Mouse (Mus musculus) 3134 (cell line): ENCODE results near the gene Slc41a1.

Experiments used
- DNase-seq: peaks from one replicate; pipeline ENCODE4 v3.0.0-alpha.2; 2011; ENCODE audit warnings: low spot score; ENCODE audit not compliant: insufficient read length; ENCODE audit errors: extremely low read depth

Gene Slc41a1

DNA sequence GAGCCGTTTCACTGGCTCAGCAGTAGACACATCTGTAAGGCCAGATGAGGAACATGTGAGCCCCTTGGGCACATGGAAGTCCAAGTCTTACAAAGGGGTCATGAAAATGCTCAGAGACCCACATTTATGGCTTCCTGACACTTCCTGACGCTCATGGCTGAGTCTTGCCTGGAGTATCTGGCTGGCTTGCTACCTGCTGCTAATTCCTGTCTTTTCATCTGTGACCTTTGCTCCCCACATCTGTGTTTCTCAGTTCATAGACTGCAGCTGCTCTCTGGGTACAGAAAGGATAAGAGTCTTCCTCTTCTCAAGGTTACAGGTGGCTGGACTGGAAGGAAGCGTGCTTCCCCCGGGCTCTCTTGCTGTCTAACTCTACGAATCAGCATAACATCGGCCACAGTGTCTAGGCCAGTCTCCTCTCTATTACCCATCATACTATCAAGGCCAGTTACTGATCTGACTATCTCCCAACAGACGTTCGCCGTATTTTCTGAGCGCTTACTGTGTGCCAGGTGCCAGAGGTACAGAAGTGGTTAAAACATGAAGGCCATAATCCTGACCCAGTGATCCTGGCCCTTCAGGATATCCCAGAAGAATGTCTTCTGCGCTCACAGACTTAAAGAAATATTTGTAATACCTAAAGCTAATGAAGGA lies 2.6 kb upstream of the Slc41a1 start:
- no peak for DNase-seq

DNA sequence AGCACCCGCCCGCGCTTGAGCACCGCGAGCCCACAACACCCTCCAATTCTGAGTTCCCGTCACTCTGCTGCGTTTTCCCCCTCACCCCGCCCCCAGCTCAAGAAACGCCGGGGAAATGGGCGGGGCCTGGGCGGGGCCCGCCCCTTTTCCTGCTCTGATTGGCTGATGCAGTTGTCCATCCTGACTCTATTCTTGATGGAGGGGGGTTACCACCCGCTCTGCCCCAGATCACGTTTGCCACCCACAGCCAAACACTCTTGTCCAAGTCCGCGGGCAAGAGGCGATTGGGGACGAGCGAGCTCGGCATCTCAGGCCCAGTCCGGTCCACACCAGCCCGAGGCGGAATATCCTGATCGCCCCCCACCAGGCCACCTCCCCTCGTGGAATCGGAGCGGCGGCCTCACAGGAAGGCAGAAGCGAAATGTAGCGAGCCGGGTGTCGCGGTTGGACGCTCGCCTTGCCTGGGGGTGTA lies 530 bp downstream of the Slc41a1 start:
- peak; percentile 97 for DNase-seq

DNA sequence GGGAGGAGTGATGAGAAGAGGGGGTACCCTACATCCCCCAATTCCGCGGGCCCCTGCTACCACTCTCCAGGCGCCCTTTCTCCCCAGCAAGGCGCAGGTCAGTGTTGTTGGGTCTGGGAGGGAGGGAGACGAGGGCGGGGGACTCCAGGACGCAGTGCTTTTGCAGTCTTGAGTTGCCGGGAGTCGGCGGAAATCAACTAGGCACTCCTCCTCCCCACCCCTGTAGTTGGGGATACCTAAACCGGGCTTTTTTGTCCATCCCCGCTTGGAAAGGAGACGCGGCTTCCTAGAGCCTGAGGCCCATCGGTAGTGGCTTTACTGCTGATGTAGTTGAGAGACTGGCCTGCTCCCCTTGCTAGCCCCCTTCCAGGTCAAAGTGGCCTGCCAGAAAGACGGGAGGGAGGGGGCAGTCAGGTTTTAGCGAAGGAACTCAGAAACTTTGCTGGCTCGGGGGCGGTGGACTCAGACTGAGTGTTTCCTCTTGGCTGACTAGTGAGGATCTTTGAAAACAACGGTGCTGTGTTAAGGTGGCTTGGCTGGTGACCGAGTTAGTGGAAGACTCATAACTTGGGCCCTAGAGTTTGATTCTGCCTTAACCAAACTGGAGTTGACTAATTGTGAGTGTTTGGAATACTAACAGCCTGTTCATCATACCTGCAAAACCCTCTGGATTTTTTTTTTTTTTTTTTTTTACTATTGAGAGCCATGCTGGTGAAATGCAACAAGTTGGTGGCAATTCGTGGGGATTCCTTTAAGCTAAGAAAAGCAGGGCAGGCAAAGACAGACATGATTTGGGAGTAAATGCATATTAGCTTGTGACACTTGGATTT lies 1.2 kb downstream of the Slc41a1 start:
- DNase-seq, result no peak

DNA sequence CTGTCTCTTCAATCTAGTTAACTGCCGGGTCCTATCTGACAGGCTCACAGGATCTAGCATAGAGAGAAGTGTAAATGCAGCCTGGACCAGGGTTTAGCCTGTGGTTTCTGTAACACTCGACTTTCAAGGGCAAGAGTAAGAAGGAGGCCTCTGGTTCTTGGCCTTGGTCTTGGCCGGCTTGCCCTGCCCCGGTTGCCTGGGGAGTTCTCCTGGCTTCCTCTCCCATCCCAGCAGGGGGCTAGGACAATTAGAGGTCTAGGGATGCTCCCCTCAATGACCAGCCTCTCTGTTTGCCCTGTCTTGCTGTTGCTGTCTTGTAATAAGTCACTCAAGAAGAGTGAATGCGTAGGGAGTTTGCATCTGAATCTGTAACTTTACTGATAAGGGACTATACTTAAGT lies 2.0 kb downstream of the Slc41a1 start:
- DNase-seq, result peak; percentile 14

DNA sequence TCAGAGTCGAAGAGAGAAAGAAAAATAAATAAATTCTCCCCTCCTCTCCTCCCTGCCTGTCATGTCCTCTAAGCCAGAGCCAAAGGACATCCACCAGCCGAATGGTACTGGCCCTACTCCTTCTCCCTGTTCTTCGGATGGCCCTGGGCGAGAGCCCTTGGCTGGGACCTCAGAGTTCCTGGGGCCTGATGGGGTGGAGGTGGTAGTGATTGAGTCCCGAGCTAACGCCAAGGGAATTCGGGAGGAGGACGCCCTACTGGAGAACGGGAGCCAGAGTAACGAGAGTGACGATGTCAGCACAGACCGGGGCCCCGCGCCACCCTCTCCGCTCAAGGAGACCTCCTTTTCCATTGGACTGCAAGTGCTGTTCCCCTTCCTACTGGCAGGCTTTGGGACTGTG lies 3.3 kb downstream of the Slc41a1 start:
- DNase-seq, result peak; percentile 14

DNA sequence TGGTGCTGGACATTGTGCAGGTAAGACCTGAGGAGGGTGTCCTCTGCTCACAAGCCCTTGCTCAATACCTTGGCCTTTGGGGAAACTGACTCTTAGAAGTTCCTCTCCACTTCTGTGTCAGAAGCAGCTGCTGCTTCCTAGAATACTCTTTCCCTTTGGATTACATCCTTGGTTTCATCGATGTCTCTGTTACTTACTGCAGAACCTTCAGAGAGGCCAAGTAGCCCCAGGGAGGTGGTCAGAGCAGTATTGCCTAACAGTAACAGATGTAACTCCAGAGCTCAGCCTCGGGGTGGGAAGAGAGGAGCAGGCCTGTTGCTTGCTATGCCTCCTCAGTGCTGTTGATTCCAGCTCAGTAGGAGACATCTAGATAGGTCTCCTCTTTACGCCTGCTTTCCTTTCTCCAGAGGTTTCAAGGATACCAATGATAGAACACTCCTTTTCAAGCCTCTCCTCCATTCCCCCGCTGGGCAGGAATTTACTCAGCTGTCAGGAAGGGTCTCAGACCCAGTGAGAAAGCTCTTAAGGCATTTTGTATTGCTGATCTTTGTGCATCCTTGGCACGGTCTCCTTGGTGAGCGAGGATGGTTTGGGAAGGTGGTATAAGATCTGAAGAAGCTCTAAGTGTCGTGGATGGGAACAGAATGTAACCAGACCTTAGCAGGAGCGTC lies 3.8 kb downstream of the Slc41a1 start:
- DNase-seq, result no peak

DNA sequence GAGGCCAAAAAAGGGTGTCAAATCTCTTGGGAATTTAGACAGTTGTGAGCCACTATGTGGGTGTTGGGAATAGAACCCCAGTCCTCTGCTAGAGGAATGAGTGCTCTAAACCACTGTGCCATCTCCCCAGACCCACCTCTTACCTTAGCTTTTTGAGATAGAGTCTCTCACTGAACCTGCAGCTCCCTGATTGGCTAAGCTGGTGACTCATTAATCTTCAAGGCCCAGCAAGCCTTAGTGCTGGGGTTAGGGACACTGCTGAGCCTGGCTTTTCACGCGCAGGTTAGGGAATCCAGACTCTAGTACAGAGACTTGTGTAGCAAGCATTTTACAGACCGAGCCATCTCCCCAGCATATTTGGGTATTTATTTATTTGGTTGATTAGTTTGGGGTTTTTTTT lies 9.7 kb downstream of the Slc41a1 start:
- no peak for DNase-seq

DNA sequence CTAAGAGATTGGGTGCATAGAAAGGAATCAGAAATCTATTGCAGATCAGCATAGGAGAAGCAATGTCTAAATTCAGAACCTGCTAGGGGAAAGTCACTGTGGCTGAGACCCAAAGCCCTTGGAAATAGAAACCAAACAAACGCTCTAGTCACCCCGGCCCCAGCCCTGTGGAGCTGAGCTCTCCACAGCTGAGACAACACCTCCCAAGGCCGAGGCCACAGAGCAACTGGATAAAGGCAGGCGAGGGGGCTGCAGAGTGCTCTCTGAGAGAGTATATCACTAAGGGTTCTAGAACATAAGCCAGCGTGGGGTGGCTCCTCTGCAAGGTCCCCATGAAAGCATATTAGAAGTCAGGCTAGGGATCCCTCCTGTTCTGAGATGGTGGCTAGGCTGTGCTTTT lies 11.2 kb downstream of the Slc41a1 start:
- DNase-seq, result no peak

DNA sequence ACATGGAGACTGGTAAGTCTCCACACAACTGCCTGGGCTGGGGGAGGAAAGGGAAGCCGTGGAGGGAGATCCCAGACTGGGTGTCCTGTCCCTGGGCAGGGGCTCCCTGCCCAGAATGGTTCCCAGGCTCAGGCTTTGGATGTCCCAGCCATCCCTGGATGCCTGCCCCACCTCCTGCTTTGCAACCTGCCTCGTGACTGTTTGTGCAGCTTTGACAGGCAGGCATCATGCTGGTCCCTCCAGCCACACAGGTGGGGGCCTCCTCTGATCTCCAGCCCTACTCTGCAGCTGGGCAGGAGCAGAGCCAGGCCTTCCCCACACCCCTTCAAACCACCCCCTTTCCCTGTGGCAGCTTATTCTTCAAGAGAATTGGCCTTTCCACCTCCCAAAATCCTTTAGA lies 12.0 kb downstream of the Slc41a1 start:
- DNase-seq, result no peak

DNA sequence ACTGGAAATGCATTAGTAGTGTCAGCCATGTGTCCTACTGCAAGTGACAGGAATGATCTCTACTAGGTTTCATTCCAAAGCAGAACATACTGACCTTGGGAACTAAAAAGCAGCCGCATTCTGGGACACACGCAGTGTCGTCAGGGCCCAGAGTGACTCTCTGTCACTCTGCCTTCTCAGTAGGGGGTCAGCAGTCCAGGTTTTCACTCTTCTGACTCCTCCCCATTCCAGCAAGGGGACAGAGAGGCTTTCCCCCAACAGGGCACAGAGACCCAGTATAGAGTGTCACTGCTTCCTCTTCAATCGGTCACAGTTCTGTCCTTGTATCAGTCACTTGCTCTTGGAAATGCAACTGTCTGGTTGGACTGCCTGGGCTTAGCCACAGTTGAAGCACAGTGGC lies 14.9 kb downstream of the Slc41a1 start:
- DNase-seq, result no peak

DNA sequence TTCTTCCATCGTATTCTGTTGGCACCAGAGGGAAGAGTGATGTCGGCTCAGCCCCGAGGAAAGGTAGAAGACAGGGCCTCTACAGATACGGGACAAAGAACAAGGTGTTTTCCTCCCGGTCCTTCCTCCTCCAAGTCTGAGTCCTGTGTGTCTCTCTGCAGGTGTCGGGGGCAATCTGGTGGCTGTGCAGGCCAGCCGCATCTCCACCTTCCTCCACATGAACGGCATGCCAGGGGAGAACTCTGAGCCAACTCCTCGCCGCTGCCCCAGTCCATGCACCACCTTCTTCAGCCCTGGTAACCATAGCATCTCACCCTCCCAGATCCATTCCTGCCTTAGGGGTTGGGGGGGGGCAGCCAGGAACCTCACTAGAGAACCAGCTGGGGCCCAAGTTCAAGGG lies 16.5 kb downstream of the Slc41a1 start:
- DNase-seq, result no peak

DNA sequence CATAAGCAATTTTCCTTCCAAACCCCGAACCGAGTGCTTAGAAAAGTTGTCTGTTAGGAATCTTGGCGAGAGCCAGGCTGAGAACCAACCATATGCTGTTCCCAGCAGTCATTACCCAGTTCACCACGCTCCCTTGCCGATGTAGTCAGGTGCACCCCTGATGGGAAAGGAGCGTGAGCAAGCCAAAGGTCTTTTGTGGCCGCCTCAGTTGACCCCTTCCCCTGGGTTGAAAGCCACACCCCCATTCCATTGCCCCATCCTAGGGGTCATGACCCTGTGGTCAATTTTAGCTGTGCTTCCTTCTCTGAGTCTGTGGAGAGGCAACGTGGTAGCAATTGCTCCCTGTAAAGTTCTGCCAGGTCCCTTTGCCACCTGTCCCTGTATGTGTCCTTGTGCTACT lies 17.6 kb downstream of the Slc41a1 start:
- no peak for DNase-seq

DNA sequence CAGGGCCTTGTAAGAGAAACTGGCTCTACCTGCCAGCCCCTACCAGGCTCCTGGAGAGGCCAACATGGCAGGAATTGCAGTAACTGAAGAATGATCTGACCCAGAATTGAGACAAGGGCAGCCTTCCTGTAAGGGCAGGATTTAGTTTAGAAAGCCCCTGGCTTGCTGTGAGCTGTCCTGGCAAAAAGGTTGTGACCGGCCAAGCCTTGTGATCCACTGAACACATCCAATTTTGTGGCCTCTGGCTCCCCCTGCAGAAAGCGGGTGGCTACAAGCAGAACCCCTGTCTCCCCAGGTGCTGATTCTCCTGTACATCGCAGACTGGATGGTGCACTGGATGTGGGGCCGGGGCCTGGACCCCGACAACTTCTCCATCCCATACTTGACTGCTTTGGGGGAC lies 19.0 kb downstream of the Slc41a1 start:
- no peak for DNase-seq

DNA sequence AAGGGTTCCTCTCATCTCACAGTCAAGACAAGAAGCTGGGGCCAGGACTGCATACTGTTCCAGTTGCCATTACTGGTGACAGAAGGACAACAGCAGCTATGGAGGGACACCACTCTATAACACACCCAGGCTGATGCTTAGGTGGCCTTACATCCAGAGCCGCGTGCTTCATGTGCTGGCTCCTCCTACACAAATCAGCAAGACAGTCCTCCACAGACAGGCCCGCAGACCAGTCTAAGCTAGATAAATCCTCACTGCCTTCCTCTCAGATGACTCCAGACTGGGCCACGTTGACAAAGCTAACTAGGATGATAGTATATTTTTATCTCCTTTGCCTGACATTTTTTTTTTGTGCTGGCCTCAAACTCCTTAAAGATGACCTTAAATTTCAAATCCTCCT lies 34.5 kb downstream of the Slc41a1 start:
- DNase-seq, result no peak

DNA sequence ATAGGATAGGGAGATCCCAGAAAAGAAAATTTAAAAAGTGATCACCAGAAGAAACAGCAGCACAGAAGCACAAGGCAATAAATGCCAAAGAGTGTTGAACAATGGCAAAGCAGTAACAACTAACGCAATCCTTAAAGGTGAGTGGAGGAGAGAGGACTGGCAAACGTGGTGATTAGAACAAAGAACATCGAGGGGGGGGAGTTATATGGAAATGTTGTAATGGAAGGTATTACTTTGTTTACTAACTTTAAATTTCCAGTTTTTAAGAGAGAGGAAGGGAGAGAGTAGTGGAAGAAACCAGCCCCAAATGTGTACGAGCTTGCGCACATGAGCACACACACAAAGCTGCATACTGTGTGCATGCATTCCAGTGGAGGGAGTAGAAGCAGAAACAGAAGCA lies 38.3 kb downstream of the Slc41a1 start:
- DNase-seq, result no peak

DNA sequence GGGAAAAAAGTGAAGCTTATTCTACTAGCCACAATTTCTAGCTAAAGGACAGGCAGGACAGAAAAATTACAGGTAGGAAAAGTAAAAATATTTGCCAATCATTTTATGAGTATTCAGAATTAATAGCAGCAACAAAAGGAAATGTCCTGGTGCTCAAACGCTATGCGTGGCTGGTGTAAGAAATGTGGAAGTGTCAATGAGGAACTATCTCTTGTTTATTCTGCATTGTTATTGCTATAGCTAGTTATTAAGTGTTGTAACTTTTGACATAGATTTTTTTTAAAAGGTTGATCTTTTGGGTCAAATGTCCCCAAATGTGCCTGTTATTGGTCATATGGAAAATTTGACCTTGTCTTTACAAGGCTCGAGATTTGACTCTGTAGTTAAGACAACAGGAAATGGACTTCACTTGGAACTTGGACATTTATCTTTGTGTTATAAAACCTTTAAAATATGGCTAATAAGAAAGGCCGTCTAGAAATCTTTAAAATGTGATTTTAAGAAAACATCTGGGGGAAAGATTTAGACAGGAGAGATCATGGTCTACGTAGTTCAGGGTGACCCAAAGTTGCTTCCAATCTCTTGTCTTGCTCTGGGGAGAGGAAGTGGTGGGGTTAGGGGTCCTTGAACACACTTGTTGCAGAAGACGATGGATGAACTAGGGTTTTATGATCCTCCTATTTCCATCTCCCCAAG lies 39.2 kb downstream of the Slc41a1 start:
- DNase-seq, result no peak

DNA sequence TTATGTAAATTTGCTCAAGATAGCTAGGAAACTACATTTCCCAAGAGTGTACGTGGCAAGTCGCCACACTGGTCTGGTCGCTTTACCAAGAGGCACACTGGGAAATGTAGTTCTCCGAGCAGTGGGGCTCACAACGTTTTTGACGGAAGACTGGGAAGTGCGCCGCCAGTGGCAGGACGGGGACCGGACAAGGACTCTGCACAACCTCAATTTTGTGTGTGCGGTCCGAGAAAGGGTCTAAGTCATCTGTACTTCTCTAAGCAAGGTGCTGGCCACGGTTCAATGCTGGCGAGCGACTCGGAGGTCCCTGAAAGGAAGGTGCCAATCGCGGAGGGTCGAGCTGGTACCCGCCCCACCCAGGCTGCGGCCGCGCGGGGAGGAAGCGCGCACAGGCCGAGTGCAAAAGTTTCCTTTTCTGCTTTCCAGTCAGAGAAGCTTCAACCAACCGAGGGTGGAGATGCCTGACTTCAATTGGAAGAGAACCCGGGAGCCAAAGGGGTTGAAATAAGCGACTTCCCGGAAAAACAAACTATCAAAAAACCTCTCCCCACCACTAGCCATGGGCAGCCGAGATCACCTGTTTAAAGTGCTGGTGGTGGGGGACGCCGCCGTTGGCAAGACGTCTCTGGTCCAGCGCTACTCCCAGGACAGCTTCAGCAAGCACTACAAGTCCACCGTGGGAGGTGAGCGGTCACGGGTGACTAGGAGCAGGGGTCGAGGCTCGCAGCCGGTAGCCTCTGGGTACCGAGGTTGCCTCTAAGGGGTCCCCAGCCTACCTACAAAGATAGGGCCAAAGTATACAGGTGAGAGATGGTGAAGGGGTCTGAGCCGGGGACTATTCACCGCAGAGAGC lies 40.0 kb downstream of the Slc41a1 start, which contains the start of gene Rab29:
TSS of gene Rab29 (plus strand) at position 132 of the 853 bp plus-strand sequence.
- peak; percentile 90 for DNase-seq

DNA sequence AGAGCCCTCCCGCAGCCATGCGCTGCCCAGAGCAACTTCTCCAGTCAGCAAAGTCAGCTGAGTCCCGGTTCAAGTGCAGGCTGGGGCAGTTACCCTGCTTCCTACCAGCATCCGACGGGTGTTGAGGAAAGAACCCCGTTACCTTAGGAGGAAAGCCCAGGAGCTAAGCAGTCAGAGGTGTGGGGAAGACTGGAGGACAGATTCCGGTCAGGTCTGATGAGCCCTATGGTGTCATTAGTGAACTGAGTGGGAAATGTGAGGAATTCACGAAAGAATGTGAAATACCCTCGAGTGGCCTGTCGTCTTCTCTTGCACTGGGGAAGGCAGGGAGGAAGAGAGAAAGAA lies 40.6 kb downstream of the Slc41a1 start:
- DNase-seq, result no peak

DNA sequence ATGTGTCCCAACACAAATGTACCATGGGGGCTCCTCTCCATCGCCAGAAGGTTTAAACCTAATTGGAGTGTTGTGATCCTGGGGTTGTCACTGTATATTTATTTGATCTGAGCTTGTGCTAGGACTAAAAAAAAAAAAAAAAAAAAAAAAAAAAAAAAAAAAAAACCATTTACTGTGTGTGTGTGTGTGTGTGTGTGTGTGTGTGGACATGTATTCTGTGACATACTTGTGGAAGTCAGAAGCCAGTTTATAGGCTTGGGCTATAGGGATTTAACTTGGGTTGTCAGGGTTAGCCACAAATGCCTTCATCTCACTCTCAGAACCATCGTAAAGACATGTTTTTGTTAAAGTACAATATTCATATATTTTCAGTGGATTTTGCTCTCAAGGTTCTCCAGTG lies 42.3 kb downstream of the Slc41a1 start:
- DNase-seq, result no peak

DNA sequence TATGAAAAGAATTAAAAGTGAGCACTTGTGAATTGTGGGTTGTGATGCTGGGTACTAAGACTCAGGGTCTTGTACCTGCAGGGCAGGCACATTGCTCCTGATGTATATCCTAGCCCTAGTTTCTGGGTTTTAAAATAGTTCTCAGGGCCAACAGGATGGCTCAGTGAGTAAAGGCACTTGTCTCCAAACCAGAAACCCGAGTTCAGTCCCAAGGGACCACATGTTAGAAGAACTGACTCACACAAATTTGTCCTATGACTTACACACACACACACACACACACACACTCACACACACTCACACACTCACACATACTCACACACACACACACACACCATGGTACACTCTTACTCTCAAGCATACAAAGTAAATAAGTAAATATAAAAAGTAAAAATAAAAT lies 45.6 kb downstream of the Slc41a1 start:
- DNase-seq, result peak; percentile 45
